Mouse (Mus musculus) liver, postnatal 0 days (tissue): ENCODE measurements around the gene Tmc8.

Source experiments
- CTCF ChIP-seq: sonication (generic); IDR thresholded peaks from 2 replicates; pipeline ENCODE4 v1.5.1; 2016; ENCODE audit warnings: antibody characterized with exemption, low read depth
- EP300 ChIP-seq: IDR thresholded peaks from 2 replicates; pipeline ENCODE4 v1.6.1; 2016; ENCODE audit warnings: antibody characterized with exemption, low read depth, mild to moderate bottlenecking

GRCm38 (mm10) chr11:117826164-117826563 is 44.3 kb downstream of the Tmc8 start:
- no peak for TF ChIP-seq CTCF
- no peak; the same call in 1 of the 2 replicates for TF ChIP-seq EP300
